Mouse (Mus musculus): Measurements from ENCODE around the gene Rac3. TPM values are rescaled to one million over a fixed set of nuclear protein-coding genes. Genes with fewer than 3 reads are reported as not detected.

The Rac3 gene
- total RNA-seq, 1 experiment, result 20.1 TPM

GRCm38 (mm10) chr11:120684660-120685059, 36.6 kb upstream of the Rac3 start:
- Histone ChIP-seq H3K4me1 (ENCODE audit: control insufficient read depth in 2 of 2, insufficient read depth in 2 of 2, low read length in 2 of 2, poor library complexity in 1 of 2) (peaks cover 0 to 7% of the 10 kb centered on the region in 2 experiments; a peak in 1 of 4 replicates), H3K27ac (ENCODE audit: insufficient read depth, low read depth, low read length, poor library complexity, severe bottlenecking) (no peak overlapping the region), H3K9me3 (ENCODE audit: control insufficient read depth, insufficient read depth, low read depth, low read length) (no peaks in the 10 kb centered on the region), H3K4me3 (ENCODE audit: insufficient read depth in 1 of 2, low read depth in 1 of 2, low read length in 2 of 2, poor library complexity in 1 of 2, severe bottlenecking in 1 of 2) (no peak overlapping the region), H3K36me3 (ENCODE audit: control insufficient read depth, insufficient read depth, low read length, poor library complexity, severe bottlenecking) (peaks cover 56% of the 10 kb centered on the region), H3K9ac (ENCODE audit: insufficient read depth, low read depth, low read length, poor library complexity, severe bottlenecking) (no peak overlapping the region)
- TF ChIP-seq MAFK (IDR thresholded peaks at IDR 0.05; ENCODE audit: insufficient read depth, low read depth, low read length) (no peak), CHD2 (IDR thresholded peaks at IDR 0.05; ENCODE audit: low read depth, low read length) (no peak), ZC3H11A (IDR thresholded peaks at IDR 0.05; ENCODE audit: borderline replicate concordance, low read depth, low read length) (no peak), HCFC1 (IDR thresholded peaks at IDR 0.05; ENCODE audit: borderline replicate concordance, insufficient read depth, low read length) (no peak), ZNF384 (IDR thresholded peaks at IDR 0.05; ENCODE audit: low read depth, low read length) (no peak)
- no peak for DNase-seq (ENCODE audit: low read depth, low spot score)
- in situ Hi-C loops (cut with MboI; ENCODE audit: low sequenced_read_pairs in 2 of 2, unreplicated experiment in 2 of 2), result no loop called here

- H3K27ac ChIP-seq (ENCODE audit: insufficient read depth, low read depth, low read length, poor library complexity, severe bottlenecking), result no peak overlapping the region
These were observed 34.5 kb upstream of the Rac3 start for GRCm38 (mm10) chr11:120686650-120687272.

GRCm38 (mm10) chr11:120689365-120689764, 31.9 kb upstream of the Rac3 start:
- H3K36me3 ChIP-seq (ENCODE audit: control insufficient read depth, insufficient read depth, low read length, poor library complexity, severe bottlenecking), result peaks cover 42% of the 10 kb centered on the region
- in situ Hi-C loops (cut with MboI; ENCODE audit: low sequenced_read_pairs in 2 of 2, unreplicated experiment in 2 of 2), result no loop called here

More at GRCm38 (mm10) chr11:120686650-120687272, 34.5 kb upstream of the Rac3 start:
- TF ChIP-seq ZC3H11A (IDR thresholded peaks at IDR 0.05; ENCODE audit: borderline replicate concordance, low read depth, low read length) (no peak), CHD2 (IDR thresholded peaks at IDR 0.05; ENCODE audit: low read depth, low read length) (no peak), MAFK (IDR thresholded peaks at IDR 0.05; ENCODE audit: insufficient read depth, low read depth, low read length) (no peak), HCFC1 (IDR thresholded peaks at IDR 0.05; ENCODE audit: borderline replicate concordance, insufficient read depth, low read length) (no peak), ZNF384 (IDR thresholded peaks at IDR 0.05; ENCODE audit: low read depth, low read length) (no peak)
- H3K4me1 ChIP-seq (ENCODE audit: control insufficient read depth in 2 of 2, insufficient read depth in 2 of 2, low read length in 2 of 2, poor library complexity in 1 of 2), result peaks cover 0 to 7% of the 10 kb centered on the region in 2 experiments; a peak in 1 of 4 replicates
- DNase-seq (ENCODE audit: low read depth, low spot score), result no peak
- H3K9me3 ChIP-seq (ENCODE audit: control insufficient read depth, insufficient read depth, low read depth, low read length), result no peaks in the 10 kb centered on the region
- no peak overlapping the region for H3K9ac ChIP-seq (ENCODE audit: insufficient read depth, low read depth, low read length, poor library complexity, severe bottlenecking)
- H3K36me3 ChIP-seq (ENCODE audit: control insufficient read depth, insufficient read depth, low read length, poor library complexity, severe bottlenecking), result peaks cover 44% of the 10 kb centered on the region
- in situ Hi-C loops (cut with MboI; ENCODE audit: low sequenced_read_pairs in 2 of 2, unreplicated experiment in 2 of 2), result no loop called here
- no peak overlapping the region for H3K4me3 ChIP-seq (ENCODE audit: insufficient read depth in 1 of 2, low read depth in 1 of 2, low read length in 2 of 2, poor library complexity in 1 of 2, severe bottlenecking in 1 of 2)

GRCm38 (mm10) chr11:120692471-120693011, 28.7 kb upstream of the Rac3 start:
- Histone ChIP-seq H3K9ac (ENCODE audit: insufficient read depth, low read depth, low read length, poor library complexity, severe bottlenecking) (no peak overlapping the region), H3K9me3 (ENCODE audit: control insufficient read depth, insufficient read depth, low read depth, low read length) (no peaks in the 10 kb centered on the region), H3K4me3 (ENCODE audit: insufficient read depth in 1 of 2, low read depth in 1 of 2, low read length in 2 of 2, poor library complexity in 1 of 2, severe bottlenecking in 1 of 2) (no peak overlapping the region), H3K27ac (ENCODE audit: insufficient read depth, low read depth, low read length, poor library complexity, severe bottlenecking) (no peak overlapping the region), H3K4me1 (ENCODE audit: control insufficient read depth in 2 of 2, insufficient read depth in 2 of 2, low read length in 2 of 2, poor library complexity in 1 of 2) (peaks cover 0 to 10% of the 10 kb centered on the region in 2 experiments; a peak in 3 of 4 replicates), H3K36me3 (ENCODE audit: control insufficient read depth, insufficient read depth, low read length, poor library complexity, severe bottlenecking) (peaks cover 38% of the 10 kb centered on the region)
- in situ Hi-C loops (cut with MboI; ENCODE audit: low sequenced_read_pairs in 2 of 2, unreplicated experiment in 2 of 2), result no loop called here
- DNase-seq (ENCODE audit: low read depth, low spot score), result no peak
- no peak for TF ChIP-seq ZNF384 (IDR thresholded peaks at IDR 0.05; ENCODE audit: low read depth, low read length)

More at GRCm38 (mm10) chr11:120689365-120689764, 31.9 kb upstream of the Rac3 start:
- Histone ChIP-seq H3K9ac (ENCODE audit: insufficient read depth, low read depth, low read length, poor library complexity, severe bottlenecking) (no peak overlapping the region), H3K9me3 (ENCODE audit: control insufficient read depth, insufficient read depth, low read depth, low read length) (no peaks in the 10 kb centered on the region), H3K4me3 (ENCODE audit: insufficient read depth in 1 of 2, low read depth in 1 of 2, low read length in 2 of 2, poor library complexity in 1 of 2, severe bottlenecking in 1 of 2) (no peak overlapping the region), H3K27ac (ENCODE audit: insufficient read depth, low read depth, low read length, poor library complexity, severe bottlenecking) (no peak overlapping the region), H3K4me1 (ENCODE audit: control insufficient read depth in 2 of 2, insufficient read depth in 2 of 2, low read length in 2 of 2, poor library complexity in 1 of 2) (peaks cover 0 to 8% of the 10 kb centered on the region in 2 experiments; a peak in 1 of 4 replicates)
- TF ChIP-seq ZNF384 (IDR thresholded peaks at IDR 0.05; ENCODE audit: low read depth, low read length) (no peak), MAFK (IDR thresholded peaks at IDR 0.05; ENCODE audit: insufficient read depth, low read depth, low read length) (no peak), CHD2 (IDR thresholded peaks at IDR 0.05; ENCODE audit: low read depth, low read length) (no peak), HCFC1 (IDR thresholded peaks at IDR 0.05; ENCODE audit: borderline replicate concordance, insufficient read depth, low read length) (no peak), ZC3H11A (IDR thresholded peaks at IDR 0.05; ENCODE audit: borderline replicate concordance, low read depth, low read length) (no peak)
- no peak for DNase-seq (ENCODE audit: low read depth, low spot score)

Data from ES-E14 (cell line).